Mouse (Mus musculus) forebrain, embryonic 15.5 days (tissue): Measurements from ENCODE around the gene Prune1. TPM values are rescaled to one million over a fixed set of nuclear protein-coding genes. Genes with fewer than 3 reads are reported as not detected.

Experiments used
- ATAC-seq: fragments of 200-750 bp; cut with Nextera tagmentation; replicated peaks from 2 replicates; pipeline ENCODE4 v1.8.0; 2017; ENCODE audit warnings: mild to moderate bottlenecking, moderate TSS enrichment, moderate library complexity
- H3K27ac ChIP-seq: fragments of 300-500 bp; sonication (generic); replicated peaks from 2 replicates; pipeline ENCODE4 v1.5.1; 2015; ENCODE audit warnings: mild to moderate bottlenecking, inconsistent platforms
- H3K27me3 ChIP-seq: fragments of 300-500 bp; sonication (generic); 2 replicates; pipeline ENCODE4 v1.6.1; 2015; ENCODE audit warnings: inconsistent platforms
- H3K36me3 ChIP-seq: fragments of 300-500 bp; sonication (generic); 2 replicates; pipeline ENCODE4 v1.6.1; 2015; ENCODE audit warnings: mild to moderate bottlenecking, inconsistent platforms
- H3K4me1 ChIP-seq: fragments of 300-500 bp; sonication (generic); 2 replicates; pipeline ENCODE4 v1.6.1; 2015; ENCODE audit warnings: inconsistent platforms
- H3K4me2 ChIP-seq: fragments of 300-500 bp; sonication (generic); replicated peaks from 2 replicates; pipeline ENCODE4 v1.6.1; 2015; ENCODE audit warnings: mild to moderate bottlenecking, inconsistent platforms
- H3K4me3 ChIP-seq: fragments of 300-500 bp; sonication (generic); 2 replicates; pipeline ENCODE4 v1.5.1; 2015; ENCODE audit warnings: mild to moderate bottlenecking, inconsistent platforms
- H3K9ac ChIP-seq: fragments of 300-500 bp; sonication (generic); replicated peaks from 2 replicates; pipeline ENCODE4 v1.6.1; 2015; ENCODE audit warnings: mild to moderate bottlenecking, inconsistent platforms
- H3K9me3 ChIP-seq: fragments of 300-500 bp; sonication (generic); 2 replicates; pipeline ENCODE4 v1.6.1; 2016; ENCODE audit warnings: inconsistent platforms
- WGBS: fragments of 180-500 bp; shearing (Covaris S2); methylation state at CpG from one replicate; pipeline ENCODE4 v1.1.7; 2015; ENCODE audit warnings: mixed read lengths; 5-methylcytosine and 5-hydroxymethylcytosine counted together
- polyA plus RNA-seq: library from polyadenylated mRNA; unstranded; fragments of >200 nt; fragmentation: Nextera tagmentation; extraction: Ambion mirVana; gene quantifications from 2 replicates; pipeline ENCODE4 v1.2.1, GENCODE M21; 2015

The Prune1 gene
- 42.0 and 44.4 TPM in 2 replicates for polyA plus RNA-seq

DNA sequence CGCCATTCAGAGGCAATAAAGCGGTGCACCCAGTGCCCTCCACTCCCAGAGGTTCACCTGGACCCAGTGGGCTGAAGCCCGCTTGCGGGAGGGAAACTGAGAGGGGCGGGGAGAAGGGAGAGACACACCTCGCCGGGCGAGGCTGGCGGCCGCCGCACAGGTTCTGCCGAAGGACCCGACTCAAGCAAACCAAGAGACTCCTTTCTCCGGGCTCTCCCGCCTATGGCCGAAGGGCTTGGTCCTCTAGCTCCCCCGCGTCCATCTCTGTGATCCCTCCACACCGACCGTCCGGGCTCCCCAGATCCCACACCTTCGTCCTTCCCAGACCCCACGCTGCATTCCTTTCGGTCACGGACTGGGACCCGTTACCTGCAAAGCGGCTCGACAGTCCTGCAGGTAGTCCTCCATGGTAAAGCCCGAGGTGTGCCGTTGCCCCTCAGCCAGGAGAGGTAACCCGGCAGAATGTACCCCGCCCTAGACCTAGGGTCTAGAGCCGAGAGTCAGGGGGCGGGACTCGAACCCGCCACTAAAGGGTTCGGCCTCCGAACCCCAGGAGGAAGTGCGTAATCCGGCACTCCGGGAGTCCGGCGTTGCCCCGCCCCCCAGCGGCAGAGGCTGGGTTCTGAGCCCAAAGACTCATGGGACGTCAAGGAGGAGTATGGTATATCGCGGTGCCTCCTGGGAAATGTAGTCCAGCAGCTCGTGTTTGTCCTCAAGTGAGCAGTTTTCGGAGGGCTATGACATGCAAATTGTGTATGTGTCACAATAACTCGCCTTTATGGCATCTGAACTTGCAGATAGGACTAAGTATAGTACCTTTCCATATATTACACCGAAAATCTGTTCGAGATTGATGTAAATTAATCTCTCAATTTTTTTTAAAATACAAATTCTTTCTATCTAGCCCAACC is at the start of gene Prune1, which contains the start of gene Mindy1:
Gene Prune1 (minus strand): TSS at position 861 of the 911 bp plus-strand sequence.
Gene Mindy1 (plus strand): TSS at position 130 of the 911 bp plus-strand sequence.
- Histone ChIP-seq H3K9me3 (no peaks in the 10 kb centered on the region), H3K27me3 (no peaks in the 10 kb centered on the region), H3K9ac (peak within 1 kb of the TSS; percentile 87), H3K36me3 (no peaks in the 10 kb centered on the region), H3K4me2 (peak within 1 kb of the TSS; percentile 76), H3K4me1 (peaks cover 39% of the 10 kb centered on the region), H3K27ac (peak within 1 kb of the TSS; percentile 96), H3K4me3 (peak within 1 kb of the TSS; percentile 67)
- WGBS, result under 1% methylated on average over 53 of the region's 53 CpGs
- ATAC-seq, result peak; percentile 94

DNA sequence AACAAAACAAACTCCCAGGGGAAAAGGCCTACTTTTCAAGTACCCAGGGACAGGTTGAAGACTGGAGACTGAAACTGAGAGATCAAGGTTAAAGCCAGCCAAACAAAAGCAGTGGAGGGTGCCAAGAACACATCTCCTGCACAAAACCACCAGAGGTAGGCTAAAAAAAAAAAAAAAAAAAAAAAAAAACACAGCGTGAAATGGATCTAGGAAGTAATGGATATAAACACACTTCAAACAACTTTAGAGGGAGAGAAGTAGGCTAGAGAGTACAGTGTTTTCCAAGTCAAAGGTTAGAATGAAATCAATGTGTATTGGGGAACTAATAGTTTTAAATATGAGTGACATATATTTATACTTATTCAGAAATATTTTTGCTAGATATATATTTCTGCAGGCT is 49.7 kb upstream of the Prune1 start:
- Histone ChIP-seq H3K4me1 (no peaks in the 10 kb centered on the region), H3K27ac (no peak overlapping the region), H3K4me3 (no peak overlapping the region), H3K9ac (no peak overlapping the region), H3K36me3 (peaks cover 86% of the 10 kb centered on the region), H3K4me2 (no peak overlapping the region), H3K27me3 (no peaks in the 10 kb centered on the region), H3K9me3 (no peaks in the 10 kb centered on the region)
- ATAC-seq, result no peak
- WGBS, result 92% methylated on average over 1 of the region's 1 CpGs

DNA sequence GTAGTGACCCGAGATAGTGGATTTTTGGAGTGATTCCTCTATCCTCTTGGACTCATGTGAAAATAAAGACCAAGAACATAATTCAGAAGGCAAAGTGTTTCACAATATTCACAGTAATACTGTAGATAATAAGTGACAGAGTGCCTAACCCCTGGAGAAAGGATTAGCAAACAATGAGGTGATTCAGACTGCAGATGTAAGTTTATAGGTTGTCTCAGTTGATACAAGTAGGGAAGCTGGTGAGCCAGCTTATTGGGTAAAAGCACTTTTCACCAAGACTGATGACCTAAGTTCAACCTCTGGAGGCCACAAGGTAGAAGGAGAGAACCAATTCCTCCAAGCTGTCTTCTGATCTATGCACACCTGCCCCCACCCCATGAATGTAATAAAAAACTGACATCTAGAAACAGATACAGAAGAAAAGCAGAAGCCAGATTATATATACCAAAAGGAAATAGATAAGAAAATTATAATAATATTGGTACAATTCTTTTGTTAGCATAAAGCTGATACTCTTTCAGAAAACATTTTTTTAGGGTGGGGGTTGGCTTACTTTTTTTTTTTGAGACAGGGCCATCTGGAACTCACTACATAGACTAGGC is 47.0 kb upstream of the Prune1 start:
- Histone ChIP-seq H3K9ac (no peak overlapping the region), H3K4me3 (no peak overlapping the region), H3K9me3 (no peaks in the 10 kb centered on the region), H3K36me3 (peaks cover 88% of the 10 kb centered on the region), H3K27me3 (no peaks in the 10 kb centered on the region), H3K4me1 (no peaks in the 10 kb centered on the region), H3K4me2 (no peak overlapping the region), H3K27ac (no peak overlapping the region)
- WGBS, result 92% methylated on average over 1 of the region's 1 CpGs
- no peak for ATAC-seq

DNA sequence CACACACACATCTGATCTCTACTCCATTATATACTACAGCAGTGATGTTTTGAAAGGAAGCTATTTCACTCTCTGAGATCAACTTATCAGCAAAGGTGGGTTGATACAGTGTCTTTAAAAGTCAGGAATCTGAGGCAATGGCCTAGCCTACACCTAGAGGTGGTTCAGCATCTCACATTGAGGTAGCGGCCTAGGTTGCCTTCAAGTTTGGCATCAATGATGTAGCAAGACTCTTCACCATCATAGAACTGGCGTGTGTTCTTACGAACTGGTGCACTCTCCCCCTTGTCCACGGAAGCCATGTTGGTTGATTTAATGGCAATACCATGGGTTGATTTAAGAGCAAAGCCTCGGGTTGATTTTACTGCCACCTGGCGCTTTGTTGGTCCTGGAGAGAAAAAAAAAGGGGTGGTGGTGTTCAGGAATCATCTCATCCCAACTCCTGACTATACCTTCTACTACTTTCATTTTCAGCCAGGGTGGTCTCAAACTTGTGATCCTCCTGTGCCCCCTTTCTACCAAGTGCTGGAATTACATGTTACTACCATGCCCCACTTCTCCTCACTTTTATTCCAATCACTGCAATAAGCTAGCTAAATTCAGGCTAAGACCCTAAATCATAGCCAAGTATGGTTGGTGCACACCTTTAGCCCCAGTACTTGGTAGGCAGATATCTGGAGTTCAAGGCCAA is 42.7 kb upstream of the Prune1 start:
- Histone ChIP-seq H3K36me3 (peaks cover 90% of the 10 kb centered on the region), H3K4me1 (no peaks in the 10 kb centered on the region), H3K4me2 (no peak overlapping the region), H3K4me3 (no peak overlapping the region), H3K9ac (no peak overlapping the region), H3K27ac (no peak overlapping the region), H3K9me3 (no peaks in the 10 kb centered on the region), H3K27me3 (no peaks in the 10 kb centered on the region)
- WGBS, result 94% methylated on average over 6 of the region's 6 CpGs
- ATAC-seq, result no peak

DNA sequence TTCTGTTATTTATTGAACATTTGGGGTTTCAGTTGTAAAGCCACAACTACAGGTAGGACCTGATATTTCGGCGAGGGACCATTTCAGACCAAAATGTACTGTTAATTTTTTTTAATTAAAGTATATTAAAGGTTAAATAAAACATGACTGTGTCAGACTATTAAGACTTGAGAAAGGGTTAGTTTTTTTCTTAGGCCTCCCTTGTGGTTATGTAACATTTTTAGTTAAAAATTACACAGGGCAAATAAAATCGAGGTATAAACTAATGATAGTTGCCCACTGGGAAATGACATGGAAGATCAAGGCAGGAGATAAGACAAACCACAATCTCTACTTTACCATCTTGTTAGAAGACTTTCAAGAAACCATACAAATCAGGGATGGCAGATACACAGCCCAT is 41.6 kb upstream of the Prune1 start:
- 96% methylated on average over 3 of the region's 3 CpGs for whole genome bisulfite sequencing
- H3K36me3 ChIP-seq, result peaks cover 84% of the 10 kb centered on the region

DNA sequence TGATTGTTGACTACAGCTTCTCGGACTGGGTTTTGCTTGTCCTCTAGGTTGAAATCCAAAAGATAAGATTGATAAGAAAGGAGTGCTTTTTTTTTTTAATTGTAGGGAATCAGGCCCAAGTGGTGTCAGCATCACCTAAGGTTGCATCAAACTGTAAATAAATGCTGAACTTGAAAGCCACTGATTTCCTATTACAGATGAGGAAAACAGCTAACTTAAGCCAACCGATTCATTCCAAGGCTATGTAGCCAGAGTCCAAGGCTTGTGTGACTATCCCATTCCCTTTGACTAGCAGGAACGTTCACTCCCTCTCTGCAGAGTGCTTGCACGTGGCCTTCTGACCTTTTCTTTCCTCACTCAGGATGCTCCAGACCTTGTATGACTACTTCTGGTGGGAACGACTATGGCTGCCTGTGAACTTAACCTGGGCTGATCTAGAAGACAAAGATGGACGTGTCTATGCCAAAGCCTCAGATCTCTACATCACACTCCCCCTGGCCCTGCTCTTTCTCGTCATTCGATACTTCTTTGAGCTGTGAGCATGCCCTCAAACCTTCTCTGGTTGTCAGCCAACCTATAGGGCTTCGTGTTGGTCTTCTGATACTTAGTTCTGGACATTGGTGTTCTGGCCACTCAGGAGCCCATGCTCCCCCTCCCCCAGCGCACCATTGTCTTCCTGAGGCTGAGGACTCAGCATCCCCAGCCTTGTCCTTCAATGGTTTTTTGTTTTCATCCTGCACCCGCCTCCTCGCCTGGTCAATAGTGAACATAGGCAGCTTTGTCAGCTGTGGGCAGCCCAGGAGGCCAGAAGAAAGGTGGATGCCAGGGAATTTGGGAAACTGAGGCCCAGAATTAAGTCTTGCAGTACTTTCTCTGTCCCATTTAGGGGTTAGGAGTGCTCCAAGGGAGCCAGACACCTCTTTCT is 38.1 kb upstream of the Prune1 start:
- Histone ChIP-seq H3K4me3 (no peak overlapping the region), H3K9ac (no peak overlapping the region), H3K9me3 (no peaks in the 10 kb centered on the region), H3K4me1 (peaks cover 26% of the 10 kb centered on the region), H3K27ac (no peak overlapping the region), H3K27me3 (no peaks in the 10 kb centered on the region), H3K4me2 (no peak overlapping the region), H3K36me3 (peaks cover 49% of the 10 kb centered on the region)
- no peak for ATAC-seq
- WGBS, result 67% methylated on average over 12 of the region's 12 CpGs

More for the DNA sequence above, 41.6 kb upstream of the Prune1 start:
- Histone ChIP-seq H3K4me2 (no peak overlapping the region), H3K9ac (no peak overlapping the region), H3K4me3 (no peak overlapping the region), H3K27me3 (no peaks in the 10 kb centered on the region), H3K4me1 (peaks cover 5% of the 10 kb centered on the region; the same call in 1 of the 2 replicates), H3K9me3 (no peaks in the 10 kb centered on the region), H3K27ac (no peak overlapping the region)
- no peak for ATAC-seq

DNA sequence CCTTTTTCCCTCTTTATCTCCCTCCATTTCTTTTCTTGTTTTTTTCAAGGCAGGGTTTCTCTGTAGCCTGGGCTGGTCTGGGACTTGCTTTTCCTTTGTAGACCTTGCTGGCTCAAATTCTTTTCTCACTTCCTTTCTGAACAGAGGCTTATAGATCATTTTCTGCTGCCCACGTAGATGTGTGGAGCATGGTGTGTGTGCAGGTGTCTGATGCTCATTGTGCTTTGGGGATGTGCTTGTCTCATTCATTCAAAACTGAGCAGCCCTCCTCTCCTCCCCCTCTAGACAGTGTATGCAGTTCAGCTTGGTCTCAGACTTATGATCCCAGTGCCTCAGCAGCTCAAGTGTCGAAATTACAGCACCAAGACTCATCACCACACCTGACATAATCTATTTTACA is 37.2 kb upstream of the Prune1 start:
- 66% methylated on average over 2 of the region's 2 CpGs for WGBS
- H3K9me3 ChIP-seq, result no peaks in the 10 kb centered on the region
- H3K4me1 ChIP-seq, result peaks cover 32% of the 10 kb centered on the region
- no peak overlapping the region for H3K9ac ChIP-seq
- H3K27me3 ChIP-seq, result no peaks in the 10 kb centered on the region
- no peak overlapping the region for H3K4me2 ChIP-seq
- no peak overlapping the region for H3K4me3 ChIP-seq
- no peak for ATAC-seq
- no peak overlapping the region for H3K27ac ChIP-seq
- peaks cover 41% of the 10 kb centered on the region for H3K36me3 ChIP-seq

DNA sequence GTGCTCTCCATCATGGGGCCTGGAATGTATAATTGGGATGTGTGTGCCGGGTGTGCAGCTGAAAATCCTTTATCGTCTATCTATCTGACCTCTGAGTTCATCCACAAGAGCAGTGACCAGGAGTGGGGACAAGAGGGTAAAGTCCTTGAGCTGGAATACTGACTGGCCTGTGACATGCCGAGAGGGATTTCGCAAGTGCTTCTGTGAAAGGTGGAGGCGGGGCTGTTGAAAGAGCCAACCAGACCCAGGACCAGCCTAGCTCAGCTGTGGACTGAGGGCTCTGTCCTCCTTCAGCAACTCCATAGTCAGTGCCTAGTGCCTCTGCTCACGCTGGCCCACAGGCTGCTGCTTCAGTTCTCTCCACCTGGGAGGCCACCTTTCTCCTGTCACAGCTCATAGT is 36.7 kb upstream of the Prune1 start:
- H3K4me3 ChIP-seq, result no peak overlapping the region
- no peak overlapping the region for H3K27ac ChIP-seq
- H3K9ac ChIP-seq, result no peak overlapping the region
- H3K27me3 ChIP-seq, result no peaks in the 10 kb centered on the region
- H3K4me2 ChIP-seq, result no peak overlapping the region
- peaks cover 33% of the 10 kb centered on the region for H3K4me1 ChIP-seq
- no peak for ATAC-seq
- WGBS, result 36% methylated on average over 6 of the region's 6 CpGs
- H3K9me3 ChIP-seq, result no peaks in the 10 kb centered on the region
- H3K36me3 ChIP-seq, result peaks cover 35% of the 10 kb centered on the region

DNA sequence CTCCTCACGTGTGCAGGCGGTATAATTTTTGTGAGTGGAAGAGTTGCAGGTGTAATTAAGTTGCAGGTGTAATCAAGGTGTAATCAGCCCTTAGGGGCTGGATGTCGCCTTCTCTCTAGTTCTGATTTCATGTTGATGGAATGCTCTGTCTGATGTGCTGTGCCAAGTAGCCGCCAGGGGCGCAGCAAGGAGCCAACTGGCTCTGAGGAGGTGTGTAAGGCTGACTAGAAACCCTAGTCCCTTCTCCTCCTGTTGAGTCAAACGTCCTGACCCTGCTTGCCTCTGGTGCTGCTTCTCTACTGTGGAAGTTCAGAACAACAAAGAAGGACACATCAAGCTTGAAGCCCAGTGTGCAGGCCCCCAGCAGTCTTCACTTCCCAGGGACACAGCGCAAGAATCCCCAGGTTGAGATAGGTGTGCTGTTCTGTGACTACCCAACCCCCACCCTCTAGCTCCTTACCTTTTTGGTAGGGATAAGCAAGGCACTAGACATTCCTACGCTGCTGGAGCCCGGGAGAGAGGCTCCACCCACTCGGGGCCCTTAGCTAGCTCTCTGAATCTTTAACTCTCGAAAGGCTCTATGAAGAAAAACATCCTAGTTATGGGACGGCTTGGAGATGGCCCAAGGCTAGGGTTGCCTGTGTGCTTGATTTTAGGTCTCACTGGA is 35.7 kb upstream of the Prune1 start:
- H3K27ac ChIP-seq, result no peak overlapping the region
- no peak overlapping the region for H3K4me2 ChIP-seq
- no peak overlapping the region for H3K4me3 ChIP-seq
- peaks cover 26% of the 10 kb centered on the region for H3K36me3 ChIP-seq
- WGBS, result 20% methylated on average over 12 of the region's 12 CpGs
- no peak overlapping the region for H3K9ac ChIP-seq
- H3K27me3 ChIP-seq, result no peaks in the 10 kb centered on the region
- no peaks in the 10 kb centered on the region for H3K9me3 ChIP-seq
- peaks cover 33% of the 10 kb centered on the region for H3K4me1 ChIP-seq
- no peak for ATAC-seq

DNA sequence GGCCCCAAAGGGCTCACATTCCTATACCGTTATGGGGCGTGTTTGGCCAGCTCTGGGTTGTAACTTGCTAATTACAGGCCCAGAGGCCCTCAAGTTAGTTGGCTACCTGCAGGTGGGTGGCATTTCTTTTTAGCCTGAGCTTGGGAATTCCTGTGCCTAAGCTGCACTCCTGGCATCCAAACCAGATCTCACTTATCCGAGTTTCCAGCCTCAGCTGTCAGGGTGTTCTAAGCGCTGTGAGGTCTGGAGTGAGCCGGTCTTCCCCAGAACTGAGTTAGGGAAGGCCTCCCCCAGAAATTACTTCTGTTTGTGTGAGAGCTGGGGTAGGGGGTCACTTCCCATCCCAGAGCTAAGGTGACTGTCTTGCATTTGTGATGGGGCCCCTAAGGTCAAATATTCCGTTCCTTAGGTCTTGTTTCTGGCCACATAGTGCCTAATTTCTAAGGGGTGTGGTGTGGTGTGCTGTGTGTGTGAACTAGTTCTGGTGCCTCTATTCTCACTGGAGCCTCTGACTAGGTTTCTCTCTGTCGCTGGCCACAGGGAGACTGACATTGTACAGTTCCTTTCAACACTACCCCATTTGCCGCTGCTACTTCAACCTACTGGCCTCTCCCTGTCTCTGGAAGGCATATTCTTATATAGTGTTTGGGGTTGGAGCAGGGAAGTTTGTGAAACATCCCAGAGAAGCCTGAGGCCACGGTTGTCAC is 34.1 kb upstream of the Prune1 start:
- H3K27me3 ChIP-seq, result no peaks in the 10 kb centered on the region
- 10% methylated on average over 9 of the region's 9 CpGs for WGBS
- no peaks in the 10 kb centered on the region for H3K9me3 ChIP-seq
- peak overlapping the region; percentile 68 for H3K4me2 ChIP-seq
- peak overlapping the region; percentile 85 for H3K4me3 ChIP-seq
- H3K36me3 ChIP-seq, result peaks cover 10% of the 10 kb centered on the region
- H3K4me1 ChIP-seq, result peaks cover 33% of the 10 kb centered on the region
- no peak for ATAC-seq
- peak overlapping the region; percentile 90 for H3K27ac ChIP-seq
- peak overlapping the region; percentile 92 for H3K9ac ChIP-seq
